7 mouse cellular contexts compared by ENCODE assay signal in the genomic region with DNA sequence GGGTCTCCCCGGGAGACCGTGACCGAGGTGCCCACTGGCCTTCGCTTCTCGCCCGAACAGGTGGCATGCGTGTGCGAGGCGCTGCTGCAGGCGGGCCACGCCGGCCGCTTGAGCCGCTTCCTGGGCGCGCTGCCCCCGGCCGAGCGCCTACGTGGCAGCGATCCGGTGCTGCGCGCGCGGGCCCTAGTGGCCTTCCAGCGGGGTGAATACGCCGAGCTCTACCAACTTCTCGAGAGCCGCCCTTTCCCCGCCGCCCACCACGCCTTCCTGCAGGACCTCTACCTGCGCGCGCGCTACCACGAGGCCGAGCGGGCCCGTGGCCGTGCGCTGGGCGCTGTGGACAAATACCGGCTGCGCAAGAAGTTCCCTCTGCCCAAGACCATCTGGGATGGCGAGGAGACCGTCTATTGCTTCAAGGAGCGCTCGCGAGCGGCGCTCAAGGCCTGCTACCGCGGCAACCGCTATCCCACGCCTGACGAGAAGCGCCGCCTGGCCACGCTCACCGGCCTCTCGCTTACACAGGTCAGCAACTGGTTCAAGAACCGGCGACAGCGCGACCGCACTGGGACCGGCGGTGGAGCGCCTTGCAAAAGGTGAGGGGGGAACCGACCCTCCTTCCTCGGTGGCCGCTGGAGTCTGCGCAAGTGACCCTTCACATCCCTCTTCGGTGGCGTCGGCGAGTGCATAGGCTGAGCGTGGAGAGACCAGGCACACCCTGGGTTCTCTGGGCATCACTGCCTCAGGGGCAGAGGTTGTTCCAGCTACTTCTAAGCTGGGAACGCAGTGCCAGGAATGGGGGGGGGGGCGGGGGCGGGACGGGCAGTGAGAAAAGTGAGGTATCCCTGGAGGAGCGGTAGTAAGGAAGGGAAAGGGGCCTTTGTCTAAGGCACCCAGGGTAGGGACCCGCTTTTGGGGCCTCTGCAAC. TPM values are rescaled to one million over a fixed set of nuclear protein-coding genes. Genes with fewer than 3 reads are reported as not detected.
DNase-seq lines count a peak whose midpoint lies in the region; ATAC-seq and TF ChIP-seq lines count a peak whose summit lies in the region.

No protein-coding gene starts in this region.

- H3K27me3 ChIP-seq in G1E (ENCODE audit: insufficient read depth, low read length), result peaks cover 26% of the 10 kb centered on the region
- no peaks in the 10 kb centered on the region for H3K27me3 ChIP-seq in embryonic facial prominence, embryonic 14.5 days (replicated peaks; ENCODE audit: control insufficient read depth, insufficient read depth, low read length)
- H3K27me3 ChIP-seq in limb, embryonic 12.5 days, result peaks cover 18% of the 10 kb centered on the region
- peaks cover 35% of the 10 kb centered on the region for H3K27me3 ChIP-seq in midbrain, embryonic 13.5 days

- H3K4me2 ChIP-seq in embryonic facial prominence, embryonic 14.5 days (ENCODE audit: low read depth, low read length), result peak overlapping the region; percentile 91
- H3K4me2 ChIP-seq in limb, embryonic 12.5 days, result peak overlapping the region; percentile 92
- H3K4me2 ChIP-seq in midbrain, embryonic 13.5 days (replicated peaks), result peak overlapping the region; percentile 98

- peak overlapping the region; percentile 98 for H3K27ac ChIP-seq in embryonic facial prominence, embryonic 14.5 days (replicated peaks; ENCODE audit: low read depth, low read length)
- peak overlapping the region; percentile 98 for H3K27ac ChIP-seq in limb, embryonic 12.5 days
- H3K27ac ChIP-seq in midbrain, embryonic 13.5 days, result peak overlapping the region; percentile 82

- H3K36me3 ChIP-seq in G1E (replicated peaks), result peaks cover 51% of the 10 kb centered on the region
- peaks cover 35% of the 10 kb centered on the region for H3K36me3 ChIP-seq in embryonic facial prominence, embryonic 14.5 days (ENCODE audit: control insufficient read depth, insufficient read depth, low read length)
- peaks cover 26% of the 10 kb centered on the region for H3K36me3 ChIP-seq in limb, embryonic 12.5 days
- H3K36me3 ChIP-seq in midbrain, embryonic 13.5 days, result peaks cover 20% of the 10 kb centered on the region

- peak overlapping the region; percentile 95 for H3K9ac ChIP-seq in embryonic facial prominence, embryonic 14.5 days (ENCODE audit: low read depth, low read length)
- H3K9ac ChIP-seq in limb, embryonic 12.5 days (replicated peaks), result peak overlapping the region; percentile 94
- H3K9ac ChIP-seq in midbrain, embryonic 13.5 days (replicated peaks), result peak overlapping the region; percentile 72

- H3K4me1 ChIP-seq in G1E (ENCODE audit: insufficient read depth, low read depth, low read length), result peaks cover 51% of the 10 kb centered on the region
- peaks cover 24% of the 10 kb centered on the region for H3K4me1 ChIP-seq in embryonic facial prominence, embryonic 14.5 days (ENCODE audit: control insufficient read depth, insufficient read depth, low read length)
- peaks cover 46% of the 10 kb centered on the region for H3K4me1 ChIP-seq in limb, embryonic 12.5 days (replicated peaks)
- peaks cover 55% of the 10 kb centered on the region for H3K4me1 ChIP-seq in midbrain, embryonic 13.5 days (replicated peaks)

- ATAC-seq in G1E (ENCODE audit: extremely low read depth, insufficient number of reproducible peaks, low FRiP score, poor library complexity, severe bottlenecking), result no peak
- no peak for ATAC-seq in embryonic facial prominence, embryonic 14.5 days (ENCODE audit: low read depth)
- no peak for ATAC-seq in limb, embryonic 12.5 days (ENCODE audit: insufficient number of reproducible peaks, insufficient read depth, low FRiP score, low TSS enrichment, low read depth)
- ATAC-seq in midbrain, embryonic 13.5 days, result peak; percentile 3; the same call in 1 of the 2 replicates

- peak; percentile 69 for DNase-seq in CD4-positive helper T cell, adult 2 months (ENCODE audit: low read depth, low spot score)
- DNase-seq in G1E (ENCODE audit: low spot score), result peak; percentile 41
- DNase-seq in embryonic facial prominence, embryonic 14.5 days (ENCODE audit: low spot score), result peak; percentile 51
- DNase-seq in heart, postnatal 36 days, result peak; percentile 60 to 72
- DNase-seq in urinary bladder, postnatal 25 days (ENCODE audit: low spot score), result peak; percentile 52

- H3K4me3 ChIP-seq in G1E (ENCODE audit: low read depth, low read length), result peak overlapping the region; percentile 75
- H3K4me3 ChIP-seq in embryonic facial prominence, embryonic 14.5 days (ENCODE audit: low read depth, low read length), result peak overlapping the region; percentile 80
- H3K4me3 ChIP-seq in limb, embryonic 12.5 days (replicated peaks), result peak overlapping the region; percentile 85
- H3K4me3 ChIP-seq in midbrain, embryonic 13.5 days (replicated peaks), result peak overlapping the region; percentile 63

- TF ChIP-seq CTCF in G1E (IDR thresholded peaks at IDR 0.05; ENCODE audit: low read depth, low read length), result no peak

- 2% methylated on average over 22 of the region's 87 CpGs for WGBS in embryonic facial prominence, embryonic 14.5 days
- under 1% methylated on average over 77 of the region's 87 CpGs for WGBS in limb, embryonic 12.5 days
- under 1% methylated on average over 84 of the region's 87 CpGs for WGBS in midbrain, embryonic 13.5 days

- intact Hi-C loops in heart, postnatal 36 days (cut with DNase I), result no loop called here

- no peaks in the 10 kb centered on the region for H3K9me3 ChIP-seq in G1E (replicated peaks)
- H3K9me3 ChIP-seq in embryonic facial prominence, embryonic 14.5 days (ENCODE audit: control insufficient read depth, low read length), result no peaks in the 10 kb centered on the region
- no peaks in the 10 kb centered on the region for H3K9me3 ChIP-seq in limb, embryonic 12.5 days
- H3K9me3 ChIP-seq in midbrain, embryonic 13.5 days, result no peaks in the 10 kb centered on the region

RNA-seq across cellular contexts. Expression of a gene that starts 0.7 kb away (rescaled TPM):
- total RNA-seq in G1E (2014; fragmentation: Nextera tagmentation) (1.8 and 3.8 TPM in 2 replicates), G1E (2017) (2.6 and 3.6 TPM in 2 replicates)
- polyA plus RNA-seq in G1E (2012), result 9.2 and 9.9 TPM in 2 replicates
- polyA plus RNA-seq in embryonic facial prominence, embryonic 14.5 days (2014; fragmentation: Nextera tagmentation; extraction: Ambion mirVana), result 13.4 and 16.3 TPM in 2 replicates
- total RNA-seq in heart, postnatal 36 days (2021), result 10 to 100 TPM in 1 of 2 experiments, 1 to 10 TPM in 1; 7.2 to 10.2 TPM
- 11.2 and 12.5 TPM in 2 replicates for polyA plus RNA-seq in limb, embryonic 12.5 days (2016; fragmentation: Nextera tagmentation; extraction: Ambion mirVana)
- 2.7 and 3.2 TPM in 2 replicates for polyA plus RNA-seq in midbrain, embryonic 13.5 days (2015; fragmentation: Nextera tagmentation; extraction: Ambion mirVana)

RNA-seq across cellular contexts. Expression of a gene that starts 11.4 kb away (rescaled TPM):
- total RNA-seq in G1E (2014; fragmentation: Nextera tagmentation) (17.1 and 27.5 TPM in 2 replicates), G1E (2017) (7.3 and 8.0 TPM in 2 replicates)
- polyA plus RNA-seq in G1E (2012), result 78.7 and 82.1 TPM in 2 replicates
- 43.3 and 58.2 TPM in 2 replicates for polyA plus RNA-seq in embryonic facial prominence, embryonic 14.5 days (2014; fragmentation: Nextera tagmentation; extraction: Ambion mirVana)
- 100 to 1,000 TPM; 512 to 563 TPM for total RNA-seq in heart, postnatal 36 days (2021)
- polyA plus RNA-seq in limb, embryonic 12.5 days (2016; fragmentation: Nextera tagmentation; extraction: Ambion mirVana), result 17.7 and 18.9 TPM in 2 replicates
- polyA plus RNA-seq in midbrain, embryonic 13.5 days (2015; fragmentation: Nextera tagmentation; extraction: Ambion mirVana), result 8.8 and 15.6 TPM in 2 replicates

RNA-seq across cellular contexts. Expression of a gene that starts 19.1 kb away (rescaled TPM):
- total RNA-seq in G1E (2014; fragmentation: Nextera tagmentation) (36.2 and 50.6 TPM in 2 replicates), G1E (2017) (22.4 and 23.6 TPM in 2 replicates)
- polyA plus RNA-seq in G1E (2012), result 141 and 150 TPM in 2 replicates
- 20.2 and 22.6 TPM in 2 replicates for polyA plus RNA-seq in embryonic facial prominence, embryonic 14.5 days (2014; fragmentation: Nextera tagmentation; extraction: Ambion mirVana)
- total RNA-seq in heart, postnatal 36 days (2021), result 10 to 100 TPM; 48.8 to 52.4 TPM
- 17.9 and 21.6 TPM in 2 replicates for polyA plus RNA-seq in limb, embryonic 12.5 days (2016; fragmentation: Nextera tagmentation; extraction: Ambion mirVana)
- polyA plus RNA-seq in midbrain, embryonic 13.5 days (2015; fragmentation: Nextera tagmentation; extraction: Ambion mirVana), result 25.3 TPM in 2 replicates

RNA-seq across cellular contexts. Expression of a gene that starts 23.1 kb away (rescaled TPM):
- total RNA-seq in G1E (2014; fragmentation: Nextera tagmentation) (0.39 TPM in 1 of 2 replicates, not detected in the other), G1E (2017) (0.05 TPM in 1 of 2 replicates, not detected in the other)
- 0.01 TPM in 1 of 2 replicates, not detected in the other for polyA plus RNA-seq in G1E (2012)
- 1.7 and 2.6 TPM in 2 replicates for polyA plus RNA-seq in embryonic facial prominence, embryonic 14.5 days (2014; fragmentation: Nextera tagmentation; extraction: Ambion mirVana)
- not detected for total RNA-seq in heart, postnatal 36 days (2021)
- 3.3 and 3.5 TPM in 2 replicates for polyA plus RNA-seq in limb, embryonic 12.5 days (2016; fragmentation: Nextera tagmentation; extraction: Ambion mirVana)
- 1.6 and 1.9 TPM in 2 replicates for polyA plus RNA-seq in midbrain, embryonic 13.5 days (2015; fragmentation: Nextera tagmentation; extraction: Ambion mirVana)

RNA-seq across cellular contexts. Expression of a gene that starts 24.6 kb away (rescaled TPM):
- total RNA-seq in G1E (2014; fragmentation: Nextera tagmentation) (3.3 and 6.7 TPM in 2 replicates), G1E (2017) (6.2 and 7.2 TPM in 2 replicates)
- 27.3 and 27.8 TPM in 2 replicates for polyA plus RNA-seq in G1E (2012)
- polyA plus RNA-seq in embryonic facial prominence, embryonic 14.5 days (2014; fragmentation: Nextera tagmentation; extraction: Ambion mirVana), result 9.1 and 9.2 TPM in 2 replicates
- 1 to 10 TPM; 4.6 to 5.3 TPM for total RNA-seq in heart, postnatal 36 days (2021)
- polyA plus RNA-seq in limb, embryonic 12.5 days (2016; fragmentation: Nextera tagmentation; extraction: Ambion mirVana), result 19.3 and 19.6 TPM in 2 replicates
- 19.6 and 20.6 TPM in 2 replicates for polyA plus RNA-seq in midbrain, embryonic 13.5 days (2015; fragmentation: Nextera tagmentation; extraction: Ambion mirVana)
